Mouse (Mus musculus) hindbrain, embryonic 10.5 days (tissue): ENCODE measurements around the gene Fam192a. TPM values are rescaled to one million over a fixed set of nuclear protein-coding genes. Genes with fewer than 3 reads are reported as not detected.

Experiments used
- DNase-seq: peaks from one replicate; pipeline ENCODE4 v3.0.0-alpha.2; 2017; ENCODE audit warnings: low spot score
- H3K27ac ChIP-seq: fragments of 300-500 bp; sonication (generic); 2 replicates; pipeline ENCODE4 v1.5.1; 2016; ENCODE audit warnings: mild to moderate bottlenecking, moderate library complexity
- H3K27me3 ChIP-seq: fragments of 300-500 bp; sonication (generic); 2 replicates; pipeline ENCODE4 v1.6.1; 2016; ENCODE audit warnings: mild to moderate bottlenecking; ENCODE audit not compliant: poor library complexity, insufficient read depth, severe bottlenecking
- H3K36me3 ChIP-seq: fragments of 300-500 bp; sonication (generic); 2 replicates; pipeline ENCODE4 v1.6.1; 2016; ENCODE audit warnings: mild to moderate bottlenecking, moderate library complexity
- H3K4me1 ChIP-seq: fragments of 300-500 bp; sonication (generic); replicated peaks from 2 replicates; pipeline ENCODE4 v1.6.1; 2016; ENCODE audit warnings: mild to moderate bottlenecking
- H3K4me3 ChIP-seq: fragments of 300-500 bp; sonication (generic); 2 replicates; pipeline ENCODE4 v1.5.1; 2016; ENCODE audit warnings: mild to moderate bottlenecking, moderate library complexity
- H3K9me3 ChIP-seq: fragments of 300-500 bp; sonication (generic); 2 replicates; pipeline ENCODE4 v1.6.1; 2016; ENCODE audit warnings: mild to moderate bottlenecking, moderate library complexity
- WGBS: fragments of 180-500 bp; shearing (Covaris S2); methylation state at CpG from one replicate; pipeline ENCODE4 v1.1.7; 2016; 5-methylcytosine and 5-hydroxymethylcytosine counted together
- polyA plus RNA-seq: library from polyadenylated mRNA; unstranded; fragments of >200 nt; fragmentation: Nextera tagmentation; extraction: Ambion mirVana; gene quantifications from 2 replicates; pipeline ENCODE4 v1.2.1, GENCODE M21; 2016

The Fam192a gene
- 82.4 and 86.2 TPM in 2 replicates for polyA plus RNA-seq

GRCm38 (mm10) chr8:94601607-94602385, at the start of gene Fam192a, which contains the start of gene Rspry1:
TSS of gene Fam192a (minus strand) at chr8:94601997.
TSS of gene Rspry1 (plus strand) at chr8:94601937.
- no peaks in the 10 kb centered on the region for H3K27me3 ChIP-seq
- under 1% methylated on average over 55 of the region's 55 CpGs for WGBS
- H3K36me3 ChIP-seq: no peaks in the 10 kb centered on the region; the same call in 1 of the 2 replicates
- peak within 1 kb of the TSS; percentile 97 for H3K27ac ChIP-seq
- peaks cover 26% of the 10 kb centered on the region for H3K4me1 ChIP-seq
- no peaks in the 10 kb centered on the region for H3K9me3 ChIP-seq
- DNase-seq: peak; percentile 100
- H3K4me3 ChIP-seq: peak within 1 kb of the TSS; percentile 99

GRCm38 (mm10) chr8:94649496-94649895, 47.7 kb upstream of the Fam192a start:
- no peak for DNase-seq
- Histone ChIP-seq H3K36me3 (peaks cover 91% of the 10 kb centered on the region), H3K4me1 (no peaks in the 10 kb centered on the region), H3K27ac (no peak overlapping the region), H3K27me3 (no peaks in the 10 kb centered on the region), H3K9me3 (no peaks in the 10 kb centered on the region), H3K4me3 (no peak overlapping the region)
- WGBS: 48% methylated on average over 3 of the region's 3 CpGs

DNA sequence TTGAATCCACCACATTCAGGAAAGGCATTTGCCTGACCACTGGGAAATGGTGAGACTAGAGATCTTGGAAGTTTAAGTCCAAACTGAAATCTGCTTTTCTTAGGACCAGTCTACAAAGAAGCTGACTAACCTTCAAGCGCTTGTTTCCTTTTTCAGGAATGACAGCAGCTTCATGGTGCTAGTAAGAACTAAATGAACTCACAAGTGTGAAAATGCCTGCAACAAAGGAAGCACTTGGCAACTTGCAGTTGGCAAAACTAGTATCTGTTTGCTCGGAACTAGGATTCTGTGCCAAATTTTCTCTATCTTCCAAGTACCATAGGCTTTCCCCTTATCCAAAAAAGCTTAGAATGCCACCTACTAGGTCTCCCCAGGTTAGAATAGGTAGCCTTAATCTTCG, 44.4 kb upstream of the Fam192a start:
- Histone ChIP-seq H3K27ac (no peak overlapping the region), H3K27me3 (no peaks in the 10 kb centered on the region), H3K9me3 (no peaks in the 10 kb centered on the region), H3K4me1 (no peaks in the 10 kb centered on the region), H3K4me3 (no peak overlapping the region), H3K36me3 (peaks cover 86% of the 10 kb centered on the region)
- WGBS: 94% methylated on average over 3 of the region's 3 CpGs
- no peak for DNase-seq

DNA sequence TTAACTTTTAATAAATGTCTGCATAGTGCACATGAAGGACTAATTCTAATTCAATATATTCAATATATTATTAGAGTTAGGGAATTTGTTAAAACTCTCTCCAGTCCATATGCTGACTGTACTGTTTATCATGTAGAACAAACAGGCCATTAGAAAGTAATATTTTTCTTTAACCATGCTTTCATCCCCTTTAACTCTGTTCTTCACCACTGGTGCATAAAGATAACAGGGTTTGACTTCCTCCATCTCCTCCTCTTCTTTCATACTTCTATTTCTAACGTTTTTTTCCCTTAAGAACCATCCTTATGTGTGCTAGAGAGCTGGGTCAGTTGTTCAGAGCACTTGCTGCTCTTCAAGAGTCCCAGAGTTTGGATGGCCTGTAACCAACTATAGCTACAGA, 43.4 kb upstream of the Fam192a start:
- Histone ChIP-seq H3K4me1 (no peaks in the 10 kb centered on the region), H3K4me3 (no peak overlapping the region), H3K36me3 (peaks cover 90% of the 10 kb centered on the region), H3K27me3 (no peaks in the 10 kb centered on the region), H3K27ac (no peak overlapping the region), H3K9me3 (no peaks in the 10 kb centered on the region)
- 66% methylated on average over 1 of the region's 1 CpGs for WGBS
- DNase-seq: no peak

- DNase-seq: no peak
- Histone ChIP-seq H3K4me1 (no peaks in the 10 kb centered on the region), H3K4me3 (no peak overlapping the region), H3K36me3 (peaks cover 92% of the 10 kb centered on the region), H3K9me3 (no peaks in the 10 kb centered on the region), H3K27ac (no peak overlapping the region), H3K27me3 (no peaks in the 10 kb centered on the region)
- 96% methylated on average over 3 of the region's 3 CpGs for WGBS
Measured at GRCm38 (mm10) chr8:94641938-94642337, 40.1 kb upstream of the Fam192a start.

GRCm38 (mm10) chr8:94641183-94641582, 39.4 kb upstream of the Fam192a start:
- peaks cover 92% of the 10 kb centered on the region for H3K36me3 ChIP-seq
- WGBS: 94% methylated on average over 2 of the region's 2 CpGs

DNA sequence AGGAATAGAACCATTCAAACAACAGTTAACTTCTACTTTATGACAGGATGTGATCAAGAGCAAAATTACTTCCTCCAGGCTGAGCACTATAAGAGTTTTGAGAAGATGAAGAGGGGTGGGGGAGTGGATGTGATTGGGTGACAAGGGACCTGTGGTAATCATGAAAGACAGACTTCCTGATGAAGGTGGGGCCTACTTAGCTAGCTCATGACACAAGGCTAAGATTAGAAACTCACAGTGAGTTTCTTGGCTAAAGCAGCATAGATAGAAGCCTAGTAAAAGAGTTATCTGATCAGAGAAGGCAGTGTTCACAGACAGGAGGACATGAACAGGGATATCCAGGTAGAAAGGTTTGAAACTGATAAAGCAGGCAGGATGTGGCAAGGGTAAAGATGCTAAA, 32.4 kb upstream of the Fam192a start:
- Histone ChIP-seq H3K9me3 (no peaks in the 10 kb centered on the region), H3K27me3 (no peaks in the 10 kb centered on the region), H3K4me1 (no peaks in the 10 kb centered on the region), H3K36me3 (peaks cover 98% of the 10 kb centered on the region), H3K4me3 (no peak overlapping the region), H3K27ac (no peak overlapping the region)
- DNase-seq: no peak

More at GRCm38 (mm10) chr8:94641183-94641582, 39.4 kb upstream of the Fam192a start:
- H3K27me3 ChIP-seq: no peaks in the 10 kb centered on the region
- H3K4me3 ChIP-seq: no peak overlapping the region
- H3K9me3 ChIP-seq: no peaks in the 10 kb centered on the region
- H3K27ac ChIP-seq: no peak overlapping the region
- DNase-seq: no peak
- no peaks in the 10 kb centered on the region for H3K4me1 ChIP-seq

GRCm38 (mm10) chr8:94633564-94634194, 31.9 kb upstream of the Fam192a start:
- Histone ChIP-seq H3K9me3 (no peaks in the 10 kb centered on the region), H3K4me1 (no peaks in the 10 kb centered on the region)
- WGBS: 89% methylated on average over 2 of the region's 2 CpGs

GRCm38 (mm10) chr8:94624885-94625284, 23.1 kb upstream of the Fam192a start:
- Histone ChIP-seq H3K27me3 (no peaks in the 10 kb centered on the region), H3K9me3 (no peaks in the 10 kb centered on the region), H3K4me3 (no peak overlapping the region), H3K36me3 (peaks cover 58% of the 10 kb centered on the region), H3K27ac (no peak overlapping the region), H3K4me1 (no peaks in the 10 kb centered on the region)
- 92% methylated on average over 1 of the region's 1 CpGs for WGBS
- DNase-seq: no peak

More at GRCm38 (mm10) chr8:94633564-94634194, 31.9 kb upstream of the Fam192a start:
- no peaks in the 10 kb centered on the region for H3K27me3 ChIP-seq
- H3K27ac ChIP-seq: no peak overlapping the region
- no peak for DNase-seq
- no peak overlapping the region for H3K4me3 ChIP-seq
- peaks cover 98% of the 10 kb centered on the region for H3K36me3 ChIP-seq

- Histone ChIP-seq H3K9me3 (no peaks in the 10 kb centered on the region), H3K27ac (no peak overlapping the region), H3K27me3 (no peaks in the 10 kb centered on the region), H3K4me1 (peaks cover 16% of the 10 kb centered on the region), H3K36me3 (peaks cover 7% of the 10 kb centered on the region), H3K4me3 (no peak overlapping the region)
- no peak for DNase-seq
- WGBS: 93% methylated on average over 5 of the region's 5 CpGs
Measured at GRCm38 (mm10) chr8:94607064-94607463, 5.3 kb upstream of the Fam192a start.

DNA sequence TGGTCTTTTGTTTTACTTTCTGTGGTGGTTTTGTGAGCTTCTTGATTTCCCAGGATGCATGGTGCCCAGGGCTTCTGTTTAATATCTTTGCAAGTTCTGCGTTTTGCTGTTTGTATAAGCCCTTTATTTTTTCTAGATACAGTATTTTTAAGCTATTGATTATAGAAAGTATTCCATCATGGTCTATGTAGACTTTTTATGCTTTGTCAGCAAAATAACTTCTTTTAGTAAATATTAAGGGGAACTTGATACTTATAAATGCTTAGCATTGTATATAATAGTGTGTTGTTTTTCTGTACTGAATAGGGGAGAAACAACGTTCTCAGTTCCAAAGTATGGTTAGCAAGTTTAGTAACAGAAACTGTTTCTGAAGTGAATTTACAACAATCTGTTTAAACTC, 2.2 kb upstream of the Fam192a start:
- no peaks in the 10 kb centered on the region for H3K9me3 ChIP-seq
- 0 out of 2 replicates have a peak overlapping the region, but pooled peaks have one; percentile 99 for H3K4me3 ChIP-seq
- DNase-seq: no peak
- peaks cover 7% of the 10 kb centered on the region for H3K36me3 ChIP-seq
- H3K4me1 ChIP-seq: peaks cover 26% of the 10 kb centered on the region
- no peaks in the 10 kb centered on the region for H3K27me3 ChIP-seq
- no peak overlapping the region for H3K27ac ChIP-seq
- 88% methylated on average over 2 of the region's 2 CpGs for WGBS

GRCm38 (mm10) chr8:94602471-94603131, 804 bp upstream of the Fam192a start:
- peak overlapping the region; percentile 99 for H3K4me3 ChIP-seq
- peaks cover 7% of the 10 kb centered on the region for H3K36me3 ChIP-seq
- H3K27ac ChIP-seq: peak overlapping the region; percentile 97
- no peaks in the 10 kb centered on the region for H3K27me3 ChIP-seq
- no peaks in the 10 kb centered on the region for H3K9me3 ChIP-seq
- DNase-seq: peak; percentile 37
- under 1% methylated on average over 31 of the region's 31 CpGs for WGBS
- H3K4me1 ChIP-seq: peaks cover 26% of the 10 kb centered on the region
